Mouse (Mus musculus) T-cell, adult 2 months (primary cell): ENCODE results near the gene Ryr2.

Source experiments
- DNase-seq: peaks from one replicate; pipeline ENCODE4 v3.0.0; 2022; ENCODE audit warnings: low spot score

Gene Ryr2

GRCm38 (mm10) chr13:12036834-12037233, 69.9 kb downstream of the Ryr2 start:
- DNase-seq, result no peak

GRCm38 (mm10) chr13:12033914-12034313, 72.8 kb downstream of the Ryr2 start:
- no peak for DNase-seq

- DNase-seq, result no peak
Observed at GRCm38 (mm10) chr13:12033272-12033671, 73.5 kb downstream of the Ryr2 start.

- DNase-seq, result no peak
Observed at GRCm38 (mm10) chr13:12029841-12030240, 76.9 kb downstream of the Ryr2 start.

GRCm38 (mm10) chr13:12029326-12029725, 77.4 kb downstream of the Ryr2 start:
- DNase-seq, result no peak

- no peak for DNase-seq
Observed at GRCm38 (mm10) chr13:12018046-12018445, 88.7 kb downstream of the Ryr2 start.

GRCm38 (mm10) chr13:12013986-12014385, 92.8 kb downstream of the Ryr2 start:
- no peak for DNase-seq

- DNase-seq, result no peak
Observed at GRCm38 (mm10) chr13:12008995-12009689, 97.6 kb downstream of the Ryr2 start.

GRCm38 (mm10) chr13:12007579-12007978, 99.2 kb downstream of the Ryr2 start:
- no peak for DNase-seq

GRCm38 (mm10) chr13:12001891-12002294, 104.9 kb downstream of the Ryr2 start:
- no peak for DNase-seq

GRCm38 (mm10) chr13:11999851-12000250, 106.9 kb downstream of the Ryr2 start:
- no peak for DNase-seq

GRCm38 (mm10) chr13:11997366-11997765, 109.4 kb downstream of the Ryr2 start:
- DNase-seq, result no peak

GRCm38 (mm10) chr13:11987556-11987955, 119.2 kb downstream of the Ryr2 start:
- no peak for DNase-seq

- DNase-seq, result no peak
Observed at GRCm38 (mm10) chr13:11985056-11985455, 121.7 kb downstream of the Ryr2 start.

GRCm38 (mm10) chr13:11978997-11979396, 127.7 kb downstream of the Ryr2 start:
- DNase-seq, result no peak

- DNase-seq, result no peak
Observed at GRCm38 (mm10) chr13:11978359-11978758, 128.4 kb downstream of the Ryr2 start.

- no peak for DNase-seq
Observed at GRCm38 (mm10) chr13:11977606-11978005, 129.1 kb downstream of the Ryr2 start.

- no peak for DNase-seq
Observed at GRCm38 (mm10) chr13:11964391-11964790, 142.4 kb downstream of the Ryr2 start.

GRCm38 (mm10) chr13:11959488-11960174, 147.1 kb downstream of the Ryr2 start:
- DNase-seq, result no peak

GRCm38 (mm10) chr13:11958854-11959253, 147.9 kb downstream of the Ryr2 start:
- peak; percentile 5 for DNase-seq

- DNase-seq, result peak; percentile 25
Observed at GRCm38 (mm10) chr13:11958271-11958670, 148.5 kb downstream of the Ryr2 start.

- no peak for DNase-seq
Observed at GRCm38 (mm10) chr13:11951951-11952350, 154.8 kb downstream of the Ryr2 start.

GRCm38 (mm10) chr13:11945740-11946139, 161.0 kb downstream of the Ryr2 start:
- no peak for DNase-seq

- DNase-seq, result no peak
Observed at GRCm38 (mm10) chr13:11941724-11942123, 165.0 kb downstream of the Ryr2 start.
